ENCODE assay signal across 16 mouse cellular contexts in the genomic region with DNA sequence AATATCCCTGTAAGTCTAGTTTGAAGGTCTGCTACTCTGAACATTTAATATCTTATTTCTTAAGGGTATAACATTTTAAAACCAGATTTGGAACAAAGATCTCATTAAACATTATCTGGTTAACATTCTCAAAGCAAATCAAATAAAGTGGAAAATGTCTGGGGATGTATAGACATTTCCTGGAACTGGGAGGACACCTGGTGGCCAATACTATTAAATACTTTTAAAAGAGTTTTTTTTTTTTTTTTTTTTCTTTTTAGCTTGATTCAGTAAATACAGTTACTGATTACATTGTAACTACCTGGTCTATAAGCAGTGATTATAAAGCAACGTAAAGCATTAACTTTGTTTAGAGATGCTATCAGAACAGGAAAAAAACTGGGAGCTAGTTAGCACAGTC.
A peak's percentile ranks its signal among the peaks of the same experiment; 100 is the strongest.
DNase-seq lines count a peak whose midpoint lies in the region; ATAC-seq and TF ChIP-seq lines count a peak whose summit lies in the region.
"Had no signal": no experiment of that assay in that cellular context is flagged by ENCODE, and none has a peak within 500 bp of the region (broad histone marks: within the 10 kb centered on the region; RNA-seq: fewer than 3 reads in every experiment).

No protein-coding gene starts in this region.

- H3K36me3 ChIP-seq in forebrain, embryonic 14.5 days (ENCODE audit: control insufficient read depth, insufficient read depth, low read length): no peaks in the 10 kb centered on the region
- H3K36me3 ChIP-seq in forebrain, embryonic 10.5 days (replicated peaks): no peaks in the 10 kb centered on the region
- H3K36me3 ChIP-seq in limb, embryonic 14.5 days (ENCODE audit: control insufficient read depth, insufficient read depth, low read length): no peaks in the 10 kb centered on the region
- H3K36me3 ChIP-seq in limb, embryonic 10.5 days: no peaks in the 10 kb centered on the region
- no peaks in the 10 kb centered on the region for H3K36me3 ChIP-seq in midbrain, embryonic 15.5 days (replicated peaks)
- H3K36me3 ChIP-seq: hindbrain, embryonic 15.5 days; neural tube, embryonic 13.5 days; stomach, embryonic 15.5 days had no signal

- H3K9ac ChIP-seq in forebrain, embryonic 14.5 days (ENCODE audit: low read length): no peak overlapping the region
- no peak overlapping the region for H3K9ac ChIP-seq in limb, embryonic 14.5 days (ENCODE audit: low read depth, low read length, severe bottlenecking)
- no peak overlapping the region for H3K9ac ChIP-seq in midbrain, embryonic 15.5 days
- H3K9ac ChIP-seq: hindbrain, embryonic 15.5 days; neural tube, embryonic 13.5 days; stomach, embryonic 15.5 days had no signal

- peak; percentile 74 for DNase-seq in forebrain, embryonic 14.5 days (ENCODE audit: low spot score)
- no peak for DNase-seq in forebrain, embryonic 10.5 days (ENCODE audit: extremely low spot score, low spot score)
- DNase-seq in limb, embryonic 14.5 days (ENCODE audit: low spot score): peak; percentile 19
- no peak for DNase-seq in limb, embryonic 10.5 days (ENCODE audit: low spot score)
- DNase-seq in Muller cell, postnatal 12 days (ENCODE audit: inconsistent ontology term): peak; percentile 39
- DNase-seq in adrenal gland, postnatal 36 days: no peak
- DNase-seq in right cerebral cortex, postnatal 10 days (ENCODE audit: low spot score in 2 of 2): no peak
- DNase-seq: adrenal gland, postnatal 14 days; heart, adult 18-20 months; kidney, postnatal 14 days; right cerebral cortex, postnatal 14 days had no signal

- no peak overlapping the region for H3K27ac ChIP-seq in forebrain, embryonic 14.5 days (ENCODE audit: low read depth, low read length)
- H3K27ac ChIP-seq in forebrain, embryonic 10.5 days: no peak overlapping the region
- H3K27ac ChIP-seq in limb, embryonic 14.5 days (replicated peaks; ENCODE audit: low read depth, low read length): no peak overlapping the region
- no peak overlapping the region for H3K27ac ChIP-seq in limb, embryonic 10.5 days
- H3K27ac ChIP-seq in midbrain, embryonic 15.5 days: no peak overlapping the region
- H3K27ac ChIP-seq: hindbrain, embryonic 15.5 days; neural tube, embryonic 13.5 days; stomach, embryonic 15.5 days had no signal

- no peak for ATAC-seq in forebrain, embryonic 14.5 days
- no peak for ATAC-seq in limb, embryonic 14.5 days (ENCODE audit: low FRiP score, low read depth)
- 0 out of 2 replicates have a peak, but pooled peaks have one; percentile 45 for ATAC-seq in midbrain, embryonic 15.5 days (replicated peaks)

- no peak overlapping the region for H3K4me3 ChIP-seq in forebrain, embryonic 14.5 days (ENCODE audit: low read depth, low read length)
- no peak overlapping the region for H3K4me3 ChIP-seq in forebrain, embryonic 10.5 days
- H3K4me3 ChIP-seq in limb, embryonic 14.5 days (replicated peaks; ENCODE audit: low read length): no peak overlapping the region
- no peak overlapping the region for H3K4me3 ChIP-seq in limb, embryonic 10.5 days
- H3K4me3 ChIP-seq in midbrain, embryonic 15.5 days: no peak overlapping the region
- H3K4me3 ChIP-seq: hindbrain, embryonic 15.5 days; neural tube, embryonic 13.5 days; stomach, embryonic 15.5 days had no signal

- H3K27me3 ChIP-seq in forebrain, embryonic 14.5 days (replicated peaks; ENCODE audit: control insufficient read depth, insufficient read depth, low read length): no peaks in the 10 kb centered on the region
- no peaks in the 10 kb centered on the region for H3K27me3 ChIP-seq in forebrain, embryonic 10.5 days (ENCODE audit: poor library complexity, severe bottlenecking)
- no peaks in the 10 kb centered on the region for H3K27me3 ChIP-seq in limb, embryonic 14.5 days (ENCODE audit: control insufficient read depth, insufficient read depth, low read length)
- no peaks in the 10 kb centered on the region for H3K27me3 ChIP-seq in limb, embryonic 10.5 days (ENCODE audit: low read depth, poor library complexity, severe bottlenecking)
- H3K27me3 ChIP-seq in midbrain, embryonic 15.5 days (replicated peaks): no peaks in the 10 kb centered on the region
- H3K27me3 ChIP-seq: hindbrain, embryonic 15.5 days; neural tube, embryonic 13.5 days; stomach, embryonic 15.5 days had no signal

- H3K4me1 ChIP-seq in forebrain, embryonic 14.5 days (ENCODE audit: control insufficient read depth, insufficient read depth, low read length): no peaks in the 10 kb centered on the region
- no peaks in the 10 kb centered on the region for H3K4me1 ChIP-seq in forebrain, embryonic 10.5 days
- H3K4me1 ChIP-seq in limb, embryonic 14.5 days (ENCODE audit: control insufficient read depth, insufficient read depth, low read length): no peaks in the 10 kb centered on the region
- H3K4me1 ChIP-seq in limb, embryonic 10.5 days: no peaks in the 10 kb centered on the region
- H3K4me1 ChIP-seq in midbrain, embryonic 15.5 days: no peaks in the 10 kb centered on the region
- H3K4me1 ChIP-seq: hindbrain, embryonic 15.5 days; neural tube, embryonic 13.5 days; stomach, embryonic 15.5 days had no signal

- no peak overlapping the region for H3K4me2 ChIP-seq in forebrain, embryonic 14.5 days (ENCODE audit: low read length)
- no peak overlapping the region for H3K4me2 ChIP-seq in limb, embryonic 14.5 days (replicated peaks; ENCODE audit: low read depth, low read length, severe bottlenecking)
- no peak overlapping the region for H3K4me2 ChIP-seq in midbrain, embryonic 15.5 days
- H3K4me2 ChIP-seq: hindbrain, embryonic 15.5 days; liver, embryonic 11.5 days; neural tube, embryonic 13.5 days; stomach, embryonic 15.5 days had no signal

- WGBS in forebrain, embryonic 14.5 days: 35% methylated on average over 1 of the region's 1 CpGs
- 63% methylated on average over 1 of the region's 1 CpGs for WGBS in forebrain, embryonic 10.5 days
- 42% methylated on average over 1 of the region's 1 CpGs for WGBS in limb, embryonic 14.5 days
- WGBS in limb, embryonic 10.5 days: 48% methylated on average over 1 of the region's 1 CpGs
- 47% methylated on average over 1 of the region's 1 CpGs for WGBS in midbrain, embryonic 15.5 days

- TF ChIP-seq POLR2A in limb, embryonic 14.5 days (IDR thresholded peaks at IDR 0.05; ENCODE audit: borderline replicate concordance, extremely low read depth, insufficient read depth, insufficient read length): no peak

- no peaks in the 10 kb centered on the region for H3K9me3 ChIP-seq in forebrain, embryonic 14.5 days (replicated peaks; ENCODE audit: control insufficient read depth, low read length)
- H3K9me3 ChIP-seq in forebrain, embryonic 10.5 days: no peaks in the 10 kb centered on the region
- H3K9me3 ChIP-seq in limb, embryonic 14.5 days (ENCODE audit: control insufficient read depth, low read length): no peaks in the 10 kb centered on the region
- H3K9me3 ChIP-seq in limb, embryonic 10.5 days (replicated peaks): no peaks in the 10 kb centered on the region
- no peaks in the 10 kb centered on the region for H3K9me3 ChIP-seq in midbrain, embryonic 15.5 days
- H3K9me3 ChIP-seq: hindbrain, embryonic 15.5 days; neural tube, embryonic 13.5 days; stomach, embryonic 15.5 days had no signal

Comparison
In these comparisons a context has a peak if more than half of its experiments do, and no peak if none do; other contexts are left out.
1. DNase-seq: peak in forebrain, embryonic 14.5 days (single experiment), limb, embryonic 14.5 days (single experiment) and Muller cell, postnatal 12 days (single experiment); none in forebrain, embryonic 10.5 days (single experiment), limb, embryonic 10.5 days (single experiment), adrenal gland, postnatal 36 days (0 of 2) and right cerebral cortex, postnatal 10 days (0 of 2).